Mouse (Mus musculus): ENCODE results near the gene Cxcr6. TPM values are rescaled to one million over a fixed set of nuclear protein-coding genes. Genes with fewer than 3 reads are reported as not detected.

The Cxcr6 gene
- polyA plus RNA-seq, 1 experiment from 2014 or later = 0.31 TPM

- Histone ChIP-seq H3K4me2 (no peak overlapping the region), H3K27ac (no peak overlapping the region), H3K36me3 (peaks cover 54% of the 10 kb centered on the region), H3K9me3 (no peaks in the 10 kb centered on the region), H3K27me3 (no peaks in the 10 kb centered on the region), H3K4me3 (no peak overlapping the region), H3K9ac (no peak overlapping the region), H3K4me1 (no peaks in the 10 kb centered on the region)
- WGBS = 79% methylated on average over 4 of the region's 4 CpGs
- ATAC-seq (ENCODE audit: insufficient number of reproducible peaks, insufficient read depth, low FRiP score, low TSS enrichment, low read depth) = no peak
Measured at GRCm38 (mm10) chr9:123788855-123789529, 17.3 kb upstream of the Cxcr6 start.

DNA sequence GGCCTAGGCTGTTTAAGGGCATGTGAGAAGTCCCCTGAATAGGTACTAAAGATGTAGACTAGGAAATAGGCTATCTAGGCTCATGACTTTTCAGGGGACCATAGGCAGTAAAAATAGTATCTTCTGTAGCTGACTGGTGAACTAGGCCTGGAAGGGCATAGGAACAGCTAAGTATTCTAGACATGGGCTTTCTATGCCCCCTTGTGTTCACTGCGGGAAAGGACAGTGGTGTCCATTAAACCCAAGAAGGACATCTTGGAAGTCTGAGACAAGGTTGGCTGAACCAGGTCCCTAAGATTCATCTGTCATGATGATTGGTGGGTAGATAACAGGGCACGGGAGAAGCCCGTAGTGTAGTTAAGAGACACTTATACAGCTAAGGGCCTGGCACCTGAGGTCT lies 10.1 kb upstream of the Cxcr6 start:
- no peaks in the 10 kb centered on the region for H3K27me3 ChIP-seq
- no peak overlapping the region for H3K4me2 ChIP-seq
- no peak overlapping the region for H3K27ac ChIP-seq
- H3K36me3 ChIP-seq = peaks cover 69% of the 10 kb centered on the region
- no peak for ATAC-seq (ENCODE audit: insufficient number of reproducible peaks, insufficient read depth, low FRiP score, low TSS enrichment, low read depth)
- WGBS = 65% methylated on average over 3 of the region's 3 CpGs
- no peaks in the 10 kb centered on the region for H3K9me3 ChIP-seq
- no peak overlapping the region for H3K9ac ChIP-seq
- no peak overlapping the region for H3K4me3 ChIP-seq
- H3K4me1 ChIP-seq = no peaks in the 10 kb centered on the region

DNA sequence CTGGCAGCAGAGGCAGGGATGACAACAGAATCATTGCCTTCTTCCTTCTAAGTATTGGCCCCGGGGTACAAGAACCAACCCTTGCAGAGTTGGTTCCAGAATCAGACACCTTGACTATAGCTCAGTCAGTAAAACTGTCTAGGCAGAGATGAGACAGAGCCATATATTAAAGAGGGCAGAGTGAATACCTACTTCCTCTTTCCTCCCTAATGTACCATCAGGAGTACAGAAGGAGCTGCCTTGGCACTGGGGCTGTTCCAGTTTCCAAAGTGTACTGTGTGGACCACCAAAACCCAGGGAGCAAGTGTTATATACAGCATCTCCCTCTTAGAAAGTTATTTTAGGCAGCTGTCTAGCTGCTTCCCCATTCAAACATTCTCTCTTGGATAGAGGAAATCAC lies 4.7 kb upstream of the Cxcr6 start:
- H3K27ac ChIP-seq = no peak overlapping the region
- peaks cover 52% of the 10 kb centered on the region for H3K36me3 ChIP-seq
- H3K4me1 ChIP-seq = no peaks in the 10 kb centered on the region
- no peak overlapping the region for H3K9ac ChIP-seq
- no peak overlapping the region for H3K4me3 ChIP-seq
- no peak overlapping the region for H3K4me2 ChIP-seq
- 77% methylated on average over 1 of the region's 1 CpGs for WGBS
- no peaks in the 10 kb centered on the region for H3K9me3 ChIP-seq
- H3K27me3 ChIP-seq = no peaks in the 10 kb centered on the region
- no peak for ATAC-seq (ENCODE audit: insufficient number of reproducible peaks, insufficient read depth, low FRiP score, low TSS enrichment, low read depth)

DNA sequence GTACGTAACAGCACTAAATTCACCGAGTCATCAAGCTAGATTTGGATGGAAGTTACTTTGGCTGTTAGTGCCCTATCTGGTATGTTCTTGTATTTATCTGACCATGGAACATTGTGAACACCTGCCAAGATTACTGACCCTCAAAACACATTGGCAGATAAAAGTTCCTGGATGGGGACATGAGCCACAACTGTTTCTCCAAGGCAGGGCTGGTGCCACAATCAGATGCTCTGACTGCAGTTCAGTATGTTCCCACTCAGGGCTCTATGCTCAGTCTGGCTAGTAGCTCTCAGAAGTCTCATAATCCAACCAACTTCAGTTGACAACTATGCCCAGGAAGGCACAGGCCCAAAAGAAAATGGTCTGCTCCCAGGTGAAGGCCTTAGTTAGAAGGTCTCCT lies 3.9 kb upstream of the Cxcr6 start:
- WGBS = 89% methylated on average over 2 of the region's 2 CpGs
- no peaks in the 10 kb centered on the region for H3K27me3 ChIP-seq
- H3K4me1 ChIP-seq = no peaks in the 10 kb centered on the region
- H3K4me3 ChIP-seq = no peak overlapping the region
- H3K27ac ChIP-seq = no peak overlapping the region
- peaks cover 43% of the 10 kb centered on the region for H3K36me3 ChIP-seq
- no peak overlapping the region for H3K4me2 ChIP-seq
- ATAC-seq (ENCODE audit: insufficient number of reproducible peaks, insufficient read depth, low FRiP score, low TSS enrichment, low read depth) = no peak
- H3K9me3 ChIP-seq = no peaks in the 10 kb centered on the region
- H3K9ac ChIP-seq = no peak overlapping the region

- no peak overlapping the region for H3K4me3 ChIP-seq
- no peak overlapping the region for H3K4me2 ChIP-seq
- H3K27me3 ChIP-seq = no peaks in the 10 kb centered on the region
- no peak for ATAC-seq (ENCODE audit: insufficient number of reproducible peaks, insufficient read depth, low FRiP score, low TSS enrichment, low read depth)
- peaks cover 39% of the 10 kb centered on the region for H3K36me3 ChIP-seq
- H3K4me1 ChIP-seq = no peaks in the 10 kb centered on the region
- no peak overlapping the region for H3K9ac ChIP-seq
- no peak overlapping the region for H3K27ac ChIP-seq
- H3K9me3 ChIP-seq = no peaks in the 10 kb centered on the region
Measured at GRCm38 (mm10) chr9:123802896-123803295, 3.4 kb upstream of the Cxcr6 start.

DNA sequence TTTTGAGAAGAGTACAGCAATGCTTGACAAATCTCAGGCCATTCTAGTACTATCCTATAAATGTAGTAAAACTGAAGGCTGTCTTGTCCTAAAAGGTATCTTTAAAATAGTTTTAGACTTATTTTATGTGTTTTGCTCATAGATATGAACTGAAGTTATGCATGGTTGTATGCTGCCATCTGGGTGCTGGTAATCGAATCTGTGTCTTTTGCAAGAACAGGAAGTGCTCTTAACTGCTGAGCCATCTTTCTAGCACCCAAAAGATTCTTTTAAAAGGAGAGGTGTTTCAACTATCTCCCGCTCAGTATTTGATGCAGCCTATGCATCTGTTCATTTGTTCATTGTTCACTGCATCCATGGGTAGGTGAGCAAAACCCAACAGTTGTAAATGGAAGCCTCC lies 1.0 kb upstream of the Cxcr6 start:
- Histone ChIP-seq H3K4me3 (no peak overlapping the region), H3K9me3 (no peaks in the 10 kb centered on the region), H3K9ac (no peak overlapping the region), H3K27ac (no peak overlapping the region), H3K27me3 (no peaks in the 10 kb centered on the region), H3K4me1 (no peaks in the 10 kb centered on the region), H3K4me2 (no peak overlapping the region), H3K36me3 (peaks cover 34% of the 10 kb centered on the region)
- ATAC-seq (ENCODE audit: insufficient number of reproducible peaks, insufficient read depth, low FRiP score, low TSS enrichment, low read depth) = no peak
- 96% methylated on average over 2 of the region's 2 CpGs for WGBS

DNA sequence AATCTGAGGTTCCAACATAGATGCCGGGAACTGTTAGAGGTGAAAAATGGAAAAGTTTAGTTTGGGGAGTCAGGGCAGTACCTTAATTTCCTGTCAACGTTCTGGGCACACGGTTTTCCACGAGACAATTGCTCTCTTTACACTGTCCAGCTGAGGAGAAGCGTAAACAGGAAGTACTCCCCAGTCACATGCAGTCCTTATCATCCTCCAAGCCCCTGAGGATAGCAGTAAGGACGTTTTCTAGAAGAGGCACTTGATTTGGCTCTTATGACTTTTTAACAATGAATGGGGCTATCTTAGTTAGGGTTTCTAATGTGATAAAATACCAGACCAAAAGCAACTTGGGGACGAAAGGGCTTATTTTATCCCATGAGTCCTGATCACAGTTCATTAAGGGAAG lies 2.3 kb downstream of the Cxcr6 start:
- no peaks in the 10 kb centered on the region for H3K9me3 ChIP-seq
- H3K36me3 ChIP-seq = peaks cover 25% of the 10 kb centered on the region
- no peak overlapping the region for H3K4me2 ChIP-seq
- H3K4me3 ChIP-seq = no peak overlapping the region
- ATAC-seq (ENCODE audit: insufficient number of reproducible peaks, insufficient read depth, low FRiP score, low TSS enrichment, low read depth) = no peak
- no peaks in the 10 kb centered on the region for H3K27me3 ChIP-seq
- 53% methylated on average over 7 of the region's 7 CpGs for WGBS
- H3K9ac ChIP-seq = no peak overlapping the region
- H3K4me1 ChIP-seq = no peaks in the 10 kb centered on the region
- H3K27ac ChIP-seq = no peak overlapping the region

GRCm38 (mm10) chr9:123811831-123812230 lies 5.6 kb downstream of the Cxcr6 start:
- H3K4me3 ChIP-seq = no peak overlapping the region
- no peak overlapping the region for H3K4me2 ChIP-seq
- H3K9ac ChIP-seq = no peak overlapping the region
- H3K9me3 ChIP-seq = no peaks in the 10 kb centered on the region
- H3K27me3 ChIP-seq = no peaks in the 10 kb centered on the region
- no peak for ATAC-seq (ENCODE audit: insufficient number of reproducible peaks, insufficient read depth, low FRiP score, low TSS enrichment, low read depth)
- H3K4me1 ChIP-seq = no peaks in the 10 kb centered on the region
- WGBS = 90% methylated on average over 3 of the region's 3 CpGs
- H3K36me3 ChIP-seq = peaks cover 39% of the 10 kb centered on the region
- no peak overlapping the region for H3K27ac ChIP-seq

- no peak for ATAC-seq (ENCODE audit: insufficient number of reproducible peaks, insufficient read depth, low FRiP score, low TSS enrichment, low read depth)
- Histone ChIP-seq H3K27ac (no peak overlapping the region), H3K9ac (no peak overlapping the region), H3K4me2 (no peak overlapping the region), H3K4me1 (no peaks in the 10 kb centered on the region), H3K9me3 (no peaks in the 10 kb centered on the region), H3K27me3 (no peaks in the 10 kb centered on the region), H3K36me3 (peaks cover 59% of the 10 kb centered on the region), H3K4me3 (no peak overlapping the region)
- WGBS = 80% methylated on average over 2 of the region's 2 CpGs
Measured at GRCm38 (mm10) chr9:123814326-123814725, 8.1 kb downstream of the Cxcr6 start.

- H3K9me3 ChIP-seq = no peaks in the 10 kb centered on the region
- 86% methylated on average over 4 of the region's 4 CpGs for WGBS
Measured at GRCm38 (mm10) chr9:123814821-123815220, 8.5 kb downstream of the Cxcr6 start.

DNA sequence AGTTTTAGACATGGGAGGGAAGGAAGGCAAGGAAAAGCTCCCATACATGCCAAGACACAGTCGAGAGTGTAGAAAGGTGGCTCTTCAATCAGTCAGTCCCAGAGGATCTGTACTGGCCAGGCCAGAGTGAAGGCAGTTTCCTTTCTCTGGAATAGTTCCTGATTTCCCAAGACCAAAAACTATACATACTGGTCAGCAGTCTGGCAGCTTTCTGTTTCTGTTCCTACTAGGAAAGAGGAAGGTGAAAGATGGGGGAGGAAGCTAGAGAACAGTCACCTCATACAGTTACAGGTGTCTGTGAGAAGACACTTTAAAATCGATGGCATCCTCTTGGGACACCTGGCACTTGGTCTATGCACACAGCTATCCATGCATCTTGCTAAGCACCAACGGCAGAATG lies 9.2 kb downstream of the Cxcr6 start:
- Histone ChIP-seq H3K4me1 (no peaks in the 10 kb centered on the region), H3K4me3 (no peak overlapping the region), H3K9me3 (no peaks in the 10 kb centered on the region), H3K9ac (no peak overlapping the region), H3K4me2 (no peak overlapping the region), H3K36me3 (peaks cover 59% of the 10 kb centered on the region), H3K27me3 (no peaks in the 10 kb centered on the region), H3K27ac (no peak overlapping the region)
- ATAC-seq (ENCODE audit: insufficient number of reproducible peaks, insufficient read depth, low FRiP score, low TSS enrichment, low read depth) = no peak
- 94% methylated on average over 3 of the region's 3 CpGs for WGBS

More at GRCm38 (mm10) chr9:123814821-123815220, 8.5 kb downstream of the Cxcr6 start:
- ATAC-seq (ENCODE audit: insufficient number of reproducible peaks, insufficient read depth, low FRiP score, low TSS enrichment, low read depth) = no peak
- no peaks in the 10 kb centered on the region for H3K4me1 ChIP-seq
- peaks cover 62% of the 10 kb centered on the region for H3K36me3 ChIP-seq
- H3K4me3 ChIP-seq = no peak overlapping the region
- no peak overlapping the region for H3K27ac ChIP-seq
- no peaks in the 10 kb centered on the region for H3K27me3 ChIP-seq
- H3K4me2 ChIP-seq = no peak overlapping the region
- no peak overlapping the region for H3K9ac ChIP-seq

GRCm38 (mm10) chr9:123815996-123816395 lies 9.7 kb downstream of the Cxcr6 start:
- H3K9me3 ChIP-seq = no peaks in the 10 kb centered on the region
- H3K9ac ChIP-seq = no peak overlapping the region
- H3K4me1 ChIP-seq = no peaks in the 10 kb centered on the region
- no peaks in the 10 kb centered on the region for H3K27me3 ChIP-seq
- no peak overlapping the region for H3K4me3 ChIP-seq
- H3K27ac ChIP-seq = no peak overlapping the region
- no peak overlapping the region for H3K4me2 ChIP-seq
- H3K36me3 ChIP-seq = peaks cover 59% of the 10 kb centered on the region
- no peak for ATAC-seq (ENCODE audit: insufficient number of reproducible peaks, insufficient read depth, low FRiP score, low TSS enrichment, low read depth)
- WGBS = 86% methylated on average over 1 of the region's 1 CpGs
